Mouse (Mus musculus) intestine, embryonic 16.5 days (tissue): ENCODE data around the gene Bin2. TPM values are rescaled to one million over a fixed set of nuclear protein-coding genes. Genes with fewer than 3 reads are reported as not detected.

Experiments
- microRNA-seq: library from miRNA; unstranded; fragments of <30 nt; microRNA quantifications from one replicate; pipeline ENCODE4, GENCODE M21; 2016
- polyA plus RNA-seq: library from polyadenylated mRNA; unstranded; fragments of >200 nt; fragmentation: Nextera tagmentation; extraction: Ambion mirVana; gene quantifications from 2 replicates; pipeline ENCODE4 v1.2.1, GENCODE M21; 2015

Bin2 gene
- polyA plus RNA-seq, 1 experiment from 2014 or later = 9.2 TPM

Small RNAs within 50 kb of the gene (microRNA-seq; reads per million reads assigned to microRNA genes)
- not detected for gene Mir6961

Other genes starting within 250 kb of the Bin2 start
- 0.11 and 0.18 TPM in 2 replicates for gene Gm5475, start 247.4 kb downstream of the Bin2 start, polyA plus RNA-seq
- 40.7 and 47.2 TPM in 2 replicates for gene Slc11a2, start 244.5 kb downstream of the Bin2 start, polyA plus RNA-seq
- 31.3 and 33.7 TPM in 2 replicates for gene Letmd1, start 200.5 kb downstream of the Bin2 start, polyA plus RNA-seq
- gene Csrnp2, start 174.1 kb downstream of the Bin2 start, polyA plus RNA-seq = 5.8 and 5.9 TPM in 2 replicates
- 13.5 and 13.8 TPM in 2 replicates for gene Tfcp2, start 117.5 kb downstream of the Bin2 start, polyA plus RNA-seq
- gene Pou6f1, start 69.6 kb downstream of the Bin2 start, polyA plus RNA-seq = 3.1 and 3.2 TPM in 2 replicates
- 301 and 320 TPM in 2 replicates for gene Dazap2, start 54.2 kb downstream of the Bin2 start, polyA plus RNA-seq
- gene Smagp, start 32.6 kb downstream of the Bin2 start, polyA plus RNA-seq = 47.9 and 51.3 TPM in 2 replicates
- 180 and 240 TPM in 2 replicates for gene Cela1, start 18.4 kb upstream of the Bin2 start, polyA plus RNA-seq
- 7.6 and 8.8 TPM in 2 replicates for gene Galnt6, start 59.8 kb upstream of the Bin2 start, polyA plus RNA-seq
- 3.2 and 4.5 TPM in 2 replicates for gene Slc4a8, start 92.2 kb upstream of the Bin2 start, polyA plus RNA-seq
- gene Scn8a, start 200.3 kb upstream of the Bin2 start, polyA plus RNA-seq = 0.95 and 1.1 TPM in 2 replicates